Mouse (Mus musculus) E14TG2a.4 (cell line): ENCODE data around the gene Rere.

Experiments
- CTCF ChIP-seq: conservative IDR thresholded peaks from 2 replicates; pipeline ENCODE4 v1.5.1; 2014; ENCODE audit warnings: low read length
- NANOG ChIP-seq: IDR thresholded peaks from 2 replicates; pipeline ENCODE4 v1.6.1; 2014; ENCODE audit warnings: borderline replicate concordance, low read length, mixed read lengths

- TF ChIP-seq CTCF (no peak), NANOG (no peak)
Observed at GRCm38 (mm10) chr4:150539846-150540245, 258.4 kb downstream of the Rere start.
